ENCODE assay signal across 1 mouse cellular context in the genomic region with DNA sequence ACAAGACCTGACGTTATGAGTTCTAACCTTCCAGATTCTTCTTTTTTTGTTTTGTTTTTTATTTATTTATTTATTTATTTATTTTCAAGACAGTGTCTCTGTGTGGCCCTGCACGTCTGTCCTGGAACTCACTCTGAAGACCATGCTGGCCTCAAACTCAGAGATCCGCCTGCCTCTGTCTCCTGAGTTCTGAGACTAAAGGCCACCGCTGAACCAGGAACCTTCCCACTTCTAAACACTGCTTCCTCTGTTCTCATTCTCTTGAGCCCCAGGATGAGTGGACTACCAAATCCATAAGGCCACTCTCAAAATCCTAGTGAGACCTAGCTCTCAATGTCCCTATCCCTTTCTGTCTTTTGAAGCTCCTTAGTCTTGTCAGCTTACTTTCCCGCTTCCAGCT.
TF ChIP-seq lines count a peak whose summit lies in the region.

No protein-coding gene starts in this region.

TF ChIP-seq in MEL, 35 proteins besides CTCF, POLR2A, EP300 and RAD21:
- no peak for TF ChIP-seq CHD2 (IDR thresholded peaks at IDR 0.05; ENCODE audit: low read length)
- no peak for TF ChIP-seq POLR2AphosphoS5 (IDR thresholded peaks at IDR 0.05; ENCODE audit: borderline replicate concordance, low read depth, low read length)
- TF ChIP-seq POLR2AphosphoS2 (IDR thresholded peaks at IDR 0.05; ENCODE audit: low read length), result no peak
- TF ChIP-seq ETS1 (IDR thresholded peaks at IDR 0.05; ENCODE audit: low read depth, low read length), result no peak
- no peak for TF ChIP-seq RCOR1 (IDR thresholded peaks at IDR 0.05; ENCODE audit: low read depth, low read length)
- no peak for TF ChIP-seq MYC (IDR thresholded peaks at IDR 0.05; ENCODE audit: low read depth, low read length)
- no peak for TF ChIP-seq MAZ (IDR thresholded peaks at IDR 0.05; ENCODE audit: low read depth, low read length)
- TF ChIP-seq BHLHE40 (IDR thresholded peaks at IDR 0.05; ENCODE audit: borderline replicate concordance, low read depth, low read length), result no peak
- TF ChIP-seq KAT2A (conservative IDR thresholded peaks at IDR 0.05; ENCODE audit: low read depth, low read length), result no peak
- TF ChIP-seq JUND (IDR thresholded peaks at IDR 0.05; ENCODE audit: low read depth, low read length), result no peak
